Mouse (Mus musculus) testis, adult 2 months (tissue): ENCODE results near the gene C87436. TPM values are rescaled to one million over a fixed set of nuclear protein-coding genes. Genes with fewer than 3 reads are reported as not detected.

Experiments
- H3K27ac ChIP-seq: fragments of 200-500 bp; 2 replicates; pipeline ENCODE4 v1.5.1; 2012; ENCODE audit warnings: low read depth, low read length; ENCODE audit not compliant: control insufficient read depth, insufficient read depth
- H3K27me3 ChIP-seq: fragments of 200-500 bp; 2 replicates; pipeline ENCODE4 v1.6.1; 2012; ENCODE audit warnings: mild to moderate bottlenecking, low read length, moderate library complexity; ENCODE audit not compliant: control insufficient read depth, insufficient read depth
- H3K36me3 ChIP-seq: fragments of 200-500 bp; 2 replicates; pipeline ENCODE4 v1.6.1; 2012; ENCODE audit warnings: mild to moderate bottlenecking, low read length; ENCODE audit not compliant: control insufficient read depth, insufficient read depth
- H3K4me1 ChIP-seq: fragments of 200-500 bp; 2 replicates; pipeline ENCODE4 v1.6.1; 2012; ENCODE audit warnings: low read length; ENCODE audit not compliant: control insufficient read depth, insufficient read depth
- H3K4me3 ChIP-seq: fragments of 200-500 bp; 2 replicates; pipeline ENCODE4 v1.5.1; 2012; ENCODE audit warnings: low read depth, mild to moderate bottlenecking, low read length, moderate library complexity, mixed read lengths; ENCODE audit not compliant: control insufficient read depth
- CTCF ChIP-seq: fragments of 200-500 bp; IDR thresholded peaks from 2 replicates; pipeline ENCODE4 v1.5.1; 2012; ENCODE audit warnings: low read depth, mild to moderate bottlenecking, inconsistent platforms, low read length, moderate library complexity; ENCODE audit not compliant: control insufficient read depth, insufficient read depth, insufficient replicate concordance
- POLR2A ChIP-seq: fragments of 200-500 bp; IDR thresholded peaks from 2 replicates; pipeline ENCODE4 v1.6.1; 2012; ENCODE audit warnings: low read depth, mild to moderate bottlenecking, inconsistent platforms, low read length, moderate library complexity; ENCODE audit not compliant: control insufficient read depth
- polyA plus RNA-seq: library from polyadenylated mRNA; depleted of rRNA; stranded (reverse); fragments of >200 nt; gene quantifications from 2 replicates; pipeline ENCODE4 v1.2.3, GENCODE M21; 2012

C87436 gene
- polyA plus RNA-seq, 1 experiment: 77.1 TPM

DNA sequence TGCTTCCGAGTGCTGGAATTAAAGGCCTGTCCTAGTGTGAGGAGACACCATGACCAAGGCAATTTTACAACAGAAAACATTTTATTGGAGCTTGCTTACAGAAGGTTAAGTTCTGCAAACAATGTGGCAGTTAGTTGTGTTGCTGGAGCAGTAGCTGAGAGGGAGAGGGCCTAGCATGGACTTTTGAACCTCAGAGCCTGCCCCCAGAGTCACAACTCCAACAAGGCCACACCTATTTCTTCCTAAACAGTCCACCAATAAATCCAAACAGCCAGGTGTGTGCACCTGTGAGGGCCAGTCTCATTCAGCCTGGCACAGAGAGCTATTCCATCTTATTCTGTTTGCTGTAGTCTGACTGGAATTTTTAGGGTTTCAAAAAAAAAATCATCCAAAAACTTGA, 4.5 kb upstream of the C87436 start:
- Histone ChIP-seq H3K4me3 (no peak overlapping the region), H3K27ac (no peak overlapping the region), H3K27me3 (no peaks in the 10 kb centered on the region), H3K36me3 (no peaks in the 10 kb centered on the region; the same call in 1 of the 2 replicates), H3K4me1 (no peaks in the 10 kb centered on the region)
- TF ChIP-seq POLR2A (no peak), CTCF (no peak)

DNA sequence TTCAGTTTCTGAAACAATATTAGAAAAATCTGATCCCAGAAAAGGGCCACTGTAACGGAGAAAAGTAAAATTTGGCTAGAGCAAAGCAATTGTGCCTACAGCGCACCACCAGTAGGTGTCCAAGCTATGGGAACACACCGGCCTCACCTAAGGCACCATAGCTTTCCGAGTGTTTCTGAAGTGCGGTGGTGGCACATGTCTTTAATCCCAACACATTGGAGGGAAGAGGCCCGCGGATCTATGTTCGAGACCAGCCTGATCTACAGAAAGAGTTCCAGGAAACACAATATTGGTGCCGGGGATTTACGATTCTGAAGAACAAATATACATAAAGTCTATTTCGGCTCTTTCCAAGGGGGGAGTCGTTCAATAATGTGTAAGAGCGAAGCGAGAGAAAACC, 463 bp upstream of the C87436 start:
- H3K27ac ChIP-seq: peak overlapping the region; percentile 99
- H3K36me3 ChIP-seq: no peaks in the 10 kb centered on the region
- H3K4me3 ChIP-seq: peak overlapping the region; percentile 94
- H3K4me1 ChIP-seq: no peaks in the 10 kb centered on the region
- peak; percentile 43; the same call in 1 of the 2 replicates for TF ChIP-seq CTCF
- TF ChIP-seq POLR2A: no peak; the same call in 1 of the 2 replicates
- H3K27me3 ChIP-seq: no peaks in the 10 kb centered on the region

DNA sequence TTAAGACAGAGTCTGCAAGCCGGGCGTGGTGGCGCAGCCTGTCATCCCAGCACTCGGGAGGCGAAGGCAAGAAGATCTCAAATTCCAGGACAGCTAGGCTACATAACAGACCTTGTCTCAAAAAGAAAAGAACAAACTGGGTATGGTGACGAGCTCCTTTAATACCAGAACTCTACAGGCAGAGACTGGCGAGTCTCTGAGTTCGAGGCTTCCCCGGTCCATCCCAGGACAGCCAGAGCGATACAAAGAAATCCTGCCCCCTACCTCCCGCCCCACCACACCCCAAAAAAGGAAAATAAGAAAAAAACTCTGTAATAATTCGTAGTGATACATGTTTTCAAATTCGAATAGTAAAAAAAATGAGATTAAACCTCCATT, 934 bp downstream of the C87436 start:
- peak overlapping the region; percentile 94 for H3K4me3 ChIP-seq
- H3K4me1 ChIP-seq: no peaks in the 10 kb centered on the region
- H3K27ac ChIP-seq: peak overlapping the region; percentile 99
- H3K36me3 ChIP-seq: peaks cover 1% of the 10 kb centered on the region
- H3K27me3 ChIP-seq: no peaks in the 10 kb centered on the region
- TF ChIP-seq CTCF: no peak
- TF ChIP-seq POLR2A: no peak

DNA sequence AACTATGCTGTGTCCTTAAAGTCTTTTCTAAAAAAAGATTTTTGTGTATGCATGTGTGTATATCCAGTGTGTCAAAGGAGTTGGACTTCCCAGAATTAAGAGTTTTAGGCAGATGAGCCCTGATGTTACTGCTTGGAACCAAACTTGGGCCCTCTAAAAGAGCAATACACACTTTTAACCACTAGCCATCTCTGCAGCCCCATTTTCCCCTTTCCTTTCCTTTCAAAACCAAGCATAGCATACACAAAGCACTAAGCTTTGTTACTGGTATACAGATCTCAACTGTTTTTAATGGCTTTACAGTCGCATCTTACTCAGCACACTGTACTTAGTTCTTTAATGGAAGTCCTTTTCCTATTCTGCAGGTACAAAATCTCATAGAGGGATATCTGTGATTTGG, 1.4 kb downstream of the C87436 start:
- no peak for TF ChIP-seq POLR2A
- no peak for TF ChIP-seq CTCF
- H3K4me3 ChIP-seq: no peak overlapping the region
- H3K27ac ChIP-seq: no peak overlapping the region
- H3K4me1 ChIP-seq: no peaks in the 10 kb centered on the region
- H3K27me3 ChIP-seq: no peaks in the 10 kb centered on the region
- H3K36me3 ChIP-seq: peaks cover 2% of the 10 kb centered on the region

- H3K4me3 ChIP-seq: no peak overlapping the region
- H3K27ac ChIP-seq: no peak overlapping the region
- TF ChIP-seq POLR2A (no peak), CTCF (no peak)
- no peaks in the 10 kb centered on the region for H3K27me3 ChIP-seq
- H3K36me3 ChIP-seq: peaks cover 5% of the 10 kb centered on the region
- H3K4me1 ChIP-seq: no peaks in the 10 kb centered on the region
Measured at GRCm38 (mm10) chr6:86441571-86441970, 3.4 kb downstream of the C87436 start.

DNA sequence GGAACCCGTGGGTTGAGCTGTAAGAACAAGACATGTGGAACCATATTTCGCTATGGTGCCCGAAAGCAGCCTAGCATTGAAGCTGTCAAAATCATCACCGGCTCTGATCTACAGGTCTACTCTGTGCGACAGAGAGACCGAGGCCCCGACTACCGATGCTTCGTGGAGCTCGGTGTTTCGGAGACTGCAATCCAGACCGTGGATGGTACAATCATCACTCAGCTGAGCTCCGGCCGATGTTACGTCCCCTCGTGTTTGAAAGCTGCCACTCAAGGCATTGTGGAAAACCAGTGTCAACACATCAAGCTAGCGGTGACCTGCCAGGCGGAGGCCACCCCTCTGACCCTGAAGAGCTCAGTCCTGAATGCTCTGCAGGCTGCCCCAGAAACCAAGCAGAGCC, 7.4 kb downstream of the C87436 start:
- H3K4me3 ChIP-seq: peak overlapping the region; percentile 69
- H3K36me3 ChIP-seq: peaks cover 5% of the 10 kb centered on the region
- no peaks in the 10 kb centered on the region for H3K27me3 ChIP-seq
- H3K27ac ChIP-seq: no peak overlapping the region
- TF ChIP-seq CTCF (no peak), POLR2A (no peak)
- no peaks in the 10 kb centered on the region for H3K4me1 ChIP-seq

- peak overlapping the region; percentile 69 for H3K4me3 ChIP-seq
- peaks cover 5% of the 10 kb centered on the region for H3K36me3 ChIP-seq
- H3K4me1 ChIP-seq: no peaks in the 10 kb centered on the region
- TF ChIP-seq CTCF (no peak), POLR2A (no peak)
- no peaks in the 10 kb centered on the region for H3K27me3 ChIP-seq
- H3K27ac ChIP-seq: no peak overlapping the region
Measured at GRCm38 (mm10) chr6:86446927-86447568, 8.9 kb downstream of the C87436 start.
